Mouse (Mus musculus) midbrain, postnatal 0 days (tissue): ENCODE results near the gene Kif21b. TPM values are rescaled to one million over a fixed set of nuclear protein-coding genes. Genes with fewer than 3 reads are reported as not detected.
A peak's percentile ranks its signal among the peaks of the same experiment; 100 is the strongest.

Experiments used
- ATAC-seq: fragments of 200-750 bp; cut with Nextera tagmentation; 2 replicates; pipeline ENCODE4 v1.8.0; 2017; ENCODE audit warnings: moderate number of reproducible peaks, mild to moderate bottlenecking, moderate TSS enrichment, moderate library complexity; ENCODE audit not compliant: low FRiP score
- DNase-seq: peaks from one replicate; pipeline ENCODE4 v3.0.0-alpha.2; 2015; ENCODE audit warnings: low spot score
- H3K27ac ChIP-seq: fragments of 300-500 bp; sonication (generic); 2 replicates; pipeline ENCODE4 v1.5.1; 2014; ENCODE audit warnings: low read depth, mild to moderate bottlenecking, low read length, mixed read lengths
- H3K27me3 ChIP-seq: fragments of 300-500 bp; sonication (generic); 2 replicates; pipeline ENCODE4 v1.6.1; 2014; ENCODE audit warnings: low read length, control low read depth, mixed read lengths; ENCODE audit not compliant: insufficient read depth
- H3K36me3 ChIP-seq: fragments of 300-500 bp; sonication (generic); 2 replicates; pipeline ENCODE4 v1.6.1; 2014; ENCODE audit warnings: low read length, control low read depth, mixed read lengths; ENCODE audit not compliant: insufficient read depth
- H3K4me1 ChIP-seq: fragments of 300-500 bp; sonication (generic); 2 replicates; pipeline ENCODE4 v1.6.1; 2014; ENCODE audit warnings: mild to moderate bottlenecking, control low read depth, antibody characterized with exemption, low read length, mixed read lengths; ENCODE audit not compliant: insufficient read depth
- H3K4me2 ChIP-seq: fragments of 300-500 bp; sonication (generic); 2 replicates; pipeline ENCODE4 v1.6.1; 2014; ENCODE audit warnings: low read depth, mild to moderate bottlenecking, low read length, mixed read lengths; ENCODE audit not compliant: poor library complexity, severe bottlenecking
- H3K4me3 ChIP-seq: fragments of 300-500 bp; sonication (generic); 2 replicates; pipeline ENCODE4 v1.5.1; 2014; ENCODE audit warnings: low read depth, mild to moderate bottlenecking, low read length, moderate library complexity
- H3K9ac ChIP-seq: fragments of 300-500 bp; sonication (generic); replicated peaks from 2 replicates; pipeline ENCODE4 v1.6.1; 2014; ENCODE audit warnings: mild to moderate bottlenecking, low read length, moderate library complexity, mixed read lengths; ENCODE audit not compliant: poor library complexity, severe bottlenecking
- H3K9me3 ChIP-seq: fragments of 300-500 bp; sonication (generic); 2 replicates; pipeline ENCODE4 v1.6.1; 2016; ENCODE audit warnings: low read length, control low read depth
- CTCF ChIP-seq: IDR thresholded peaks from 2 replicates; pipeline ENCODE4 v1.5.1; 2016; ENCODE audit warnings: antibody characterized with exemption, mild to moderate bottlenecking
- WGBS: fragments of 180-500 bp; shearing (Covaris S2); extraction: QIAGEN DNeasy Blood & Tissue Kit; methylation state at CpG from one replicate; pipeline ENCODE4 v1.1.7; 2014; 5-methylcytosine and 5-hydroxymethylcytosine counted together
- polyA plus RNA-seq: library from polyadenylated mRNA; unstranded; fragments of >200 nt; fragmentation: Nextera tagmentation; extraction: Ambion mirVana; gene quantifications from 2 replicates; pipeline ENCODE4 v1.2.1, GENCODE M21; 2015
- total RNA-seq: library from RNA; depleted of rRNA; stranded (reverse); fragments of >200 nt; gene quantifications from 2 replicates; pipeline ENCODE4 v1.2.3, GENCODE M21; 2014

Kif21b gene
- total and polyA plus RNA-seq, 2 experiments from 2014 or later, result 32.1 to 160 TPM

DNA sequence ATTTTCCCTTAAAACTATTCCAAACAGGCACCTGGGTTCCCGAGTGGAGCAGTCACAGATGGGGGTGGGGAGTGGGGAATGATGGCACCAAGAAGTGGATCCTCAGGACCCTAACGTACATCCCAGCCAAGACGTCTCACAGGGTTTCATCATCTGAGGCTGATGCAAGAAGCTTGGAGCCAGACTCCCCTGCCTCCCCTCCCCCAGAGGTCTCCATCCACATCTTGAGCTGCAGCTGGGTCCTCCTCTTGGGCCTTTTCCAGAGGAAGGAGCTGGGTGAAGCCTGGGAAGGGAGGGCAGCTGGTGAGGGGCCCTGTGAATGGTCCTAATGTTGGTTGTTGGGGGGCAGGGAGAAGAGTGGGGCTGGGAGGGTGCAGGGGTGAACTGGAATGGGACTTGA, 1.1 kb upstream of the Kif21b start:
- DNase-seq, result peak; percentile 38
- ATAC-seq, result no peak
- Histone ChIP-seq H3K27me3 (no peaks in the 10 kb centered on the region), H3K9ac (peak overlapping the region; percentile 42; the same call in 1 of the 2 replicates), H3K36me3 (no peaks in the 10 kb centered on the region), H3K4me2 (peak overlapping the region; percentile 71), H3K27ac (0 out of 2 replicates have a peak overlapping the region, but pooled peaks have one; percentile 43), H3K4me1 (peaks cover 21% of the 10 kb centered on the region), H3K9me3 (no peaks in the 10 kb centered on the region), H3K4me3 (peak overlapping the region; percentile 77; the same call in 1 of the 2 replicates)
- no peak for TF ChIP-seq CTCF
- 61% methylated on average over 3 of the region's 3 CpGs for WGBS

DNA sequence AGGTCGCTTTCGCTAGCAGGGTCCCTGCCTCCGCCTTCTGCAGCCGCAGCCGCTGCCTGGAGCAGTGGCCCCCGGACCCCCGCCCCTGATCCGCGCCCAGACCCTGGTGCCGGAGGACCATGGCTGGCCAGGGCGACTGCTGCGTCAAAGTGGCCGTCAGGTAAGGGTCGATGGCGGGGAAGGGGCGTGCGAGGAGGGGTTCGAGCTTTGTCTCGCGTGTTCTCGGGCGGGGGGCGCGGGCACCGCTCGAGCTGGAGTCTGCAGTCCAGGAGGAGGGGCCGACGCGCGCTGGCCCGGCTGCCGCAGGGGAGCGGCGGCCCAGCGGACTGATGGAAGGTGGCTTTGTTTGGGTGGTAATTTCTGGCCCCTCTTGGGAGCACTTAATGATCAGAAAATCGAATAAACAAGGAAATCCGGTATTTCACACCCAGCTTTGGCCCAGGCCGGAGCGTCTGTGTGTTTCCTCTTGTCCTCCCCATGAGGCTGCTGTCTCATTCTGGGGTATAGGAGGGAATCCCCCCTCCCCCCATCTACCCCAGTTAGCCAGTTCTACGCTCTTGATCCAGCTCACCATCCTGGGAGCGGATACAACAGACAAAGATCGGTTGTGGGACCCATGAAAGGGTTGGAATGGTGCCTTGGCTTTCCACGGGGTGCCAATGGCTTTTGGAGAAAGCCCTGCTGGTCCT, 558 bp downstream of the Kif21b start:
- H3K9ac ChIP-seq, result peak overlapping the region; percentile 93
- DNase-seq (peak; percentile 68), ATAC-seq (peak; percentile 72)
- H3K4me1 ChIP-seq, result peaks cover 34% of the 10 kb centered on the region
- H3K27ac ChIP-seq, result peak overlapping the region; percentile 92
- no peaks in the 10 kb centered on the region for H3K27me3 ChIP-seq
- no peaks in the 10 kb centered on the region for H3K9me3 ChIP-seq
- peak overlapping the region; percentile 77 for H3K4me3 ChIP-seq
- peak overlapping the region; percentile 71 for H3K4me2 ChIP-seq
- TF ChIP-seq CTCF, result no peak
- 1% methylated on average over 33 of the region's 43 CpGs for WGBS
- no peaks in the 10 kb centered on the region for H3K36me3 ChIP-seq

DNA sequence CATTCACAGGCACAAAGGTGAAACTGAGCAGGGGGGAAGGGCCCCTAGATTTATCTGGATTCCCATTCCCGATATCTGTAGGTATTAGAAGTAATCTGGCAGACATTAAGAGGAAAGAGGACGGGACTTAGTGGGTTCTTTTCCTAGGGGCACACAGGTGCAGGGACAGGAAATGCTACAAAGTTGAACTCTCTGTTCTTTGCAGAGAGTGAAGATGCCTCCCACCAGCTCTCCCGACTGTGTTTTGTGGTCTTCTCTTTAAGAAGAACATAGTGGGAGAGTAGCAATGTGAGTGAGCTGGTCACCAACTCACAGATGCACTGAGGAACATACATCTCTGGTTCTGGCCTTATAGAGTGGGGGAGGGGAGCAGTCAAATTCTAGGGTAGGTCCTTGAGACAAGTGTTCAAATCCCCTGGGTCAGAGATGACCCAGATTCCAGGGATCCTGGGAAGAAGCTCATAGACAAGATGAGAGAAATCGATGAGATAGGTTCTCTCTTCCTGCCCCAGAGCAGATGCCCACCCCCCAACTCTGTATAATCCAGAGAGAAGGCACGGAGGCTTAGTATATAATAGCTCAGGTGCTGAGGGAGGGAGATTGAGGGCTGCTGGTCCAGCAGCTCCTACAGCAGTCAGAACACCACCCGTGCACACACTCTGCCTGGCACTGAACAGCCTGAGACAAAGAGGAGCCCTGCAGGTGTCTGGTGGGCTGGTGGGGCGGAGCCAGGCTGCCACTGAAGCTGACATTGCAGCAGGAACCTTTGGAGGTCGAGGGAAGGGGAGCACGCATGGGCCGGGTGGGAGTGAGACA, 1.4 kb downstream of the Kif21b start:
- Histone ChIP-seq H3K27me3 (no peaks in the 10 kb centered on the region), H3K9me3 (no peaks in the 10 kb centered on the region), H3K4me3 (peak overlapping the region; percentile 77), H3K9ac (peak overlapping the region; percentile 93), H3K36me3 (no peaks in the 10 kb centered on the region), H3K4me1 (peaks cover 40% of the 10 kb centered on the region), H3K4me2 (peak overlapping the region; percentile 71), H3K27ac (peak overlapping the region; percentile 92)
- ATAC-seq, result no peak
- TF ChIP-seq CTCF, result no peak
- DNase-seq, result peak; percentile 63
- WGBS, result 14% methylated on average over 10 of the region's 10 CpGs

DNA sequence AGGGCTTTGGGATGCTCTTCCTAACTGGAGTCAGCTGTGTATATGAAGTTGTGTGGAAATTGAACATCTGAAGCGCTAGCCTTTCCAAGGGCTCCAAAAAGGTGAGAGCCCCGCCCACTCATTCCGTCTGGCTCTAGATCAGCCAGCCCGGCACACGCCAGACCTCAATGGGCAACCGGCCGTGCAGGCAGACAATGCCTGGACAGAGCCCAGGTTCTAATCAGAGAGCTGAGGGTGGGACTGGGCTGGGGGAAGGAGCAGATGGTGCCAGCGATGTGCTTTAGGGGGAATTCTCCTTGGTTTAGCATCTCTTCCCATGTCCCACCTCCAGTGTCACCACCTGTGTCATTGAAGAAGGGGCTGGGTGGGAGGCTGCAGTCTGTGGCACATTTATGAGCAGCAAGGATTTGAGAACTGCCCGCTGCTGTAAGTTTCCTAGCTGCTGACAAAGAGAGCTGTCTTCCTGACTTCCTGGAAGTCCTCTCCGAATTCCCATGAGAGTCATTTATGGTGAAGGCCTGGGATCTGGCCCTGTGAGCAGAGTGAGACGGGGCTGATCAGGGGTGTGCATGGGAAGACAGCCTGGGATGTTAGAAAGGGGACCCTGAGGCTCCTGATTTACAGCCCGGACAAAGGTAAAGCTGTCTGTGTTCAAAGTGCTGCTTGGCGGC, 2.5 kb downstream of the Kif21b start:
- Histone ChIP-seq H3K9ac (peak overlapping the region; percentile 93), H3K27ac (peak overlapping the region; percentile 92), H3K4me2 (peak overlapping the region; percentile 71), H3K27me3 (no peaks in the 10 kb centered on the region), H3K36me3 (no peaks in the 10 kb centered on the region), H3K4me3 (peak overlapping the region; percentile 77), H3K9me3 (no peaks in the 10 kb centered on the region), H3K4me1 (peaks cover 50% of the 10 kb centered on the region)
- peak; percentile 75 for DNase-seq
- TF ChIP-seq CTCF, result no peak
- 28% methylated on average over 13 of the region's 13 CpGs for WGBS
- no peak for ATAC-seq

DNA sequence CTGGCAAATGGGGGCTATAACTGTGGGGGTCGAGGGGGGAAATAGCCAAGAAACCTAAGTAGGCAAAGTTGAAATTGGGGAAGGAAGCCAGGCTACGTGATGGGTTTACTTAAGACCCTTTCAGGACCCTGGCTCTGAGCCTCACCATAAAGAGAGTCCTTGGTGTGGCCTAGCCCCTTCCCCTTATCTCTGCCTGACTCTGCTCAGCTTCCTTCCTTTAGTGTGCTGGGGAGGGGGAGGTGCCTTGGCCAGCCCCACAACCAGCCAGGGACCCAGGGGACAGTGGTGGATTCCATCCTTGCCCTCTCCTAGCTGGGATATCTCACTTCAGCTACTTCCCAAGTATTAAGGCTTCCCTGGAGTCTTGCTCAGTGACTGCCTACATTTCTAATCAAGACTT, 3.4 kb downstream of the Kif21b start:
- peaks cover 46% of the 10 kb centered on the region for H3K4me1 ChIP-seq
- ATAC-seq (no peak), DNase-seq (no peak)
- H3K9me3 ChIP-seq, result no peaks in the 10 kb centered on the region
- no peak overlapping the region for H3K27ac ChIP-seq
- H3K9ac ChIP-seq, result peak overlapping the region; percentile 93
- TF ChIP-seq CTCF, result no peak
- no peaks in the 10 kb centered on the region for H3K27me3 ChIP-seq
- peak overlapping the region; percentile 77; the same call in 1 of the 2 replicates for H3K4me3 ChIP-seq
- no peaks in the 10 kb centered on the region for H3K36me3 ChIP-seq
- peak overlapping the region; percentile 71 for H3K4me2 ChIP-seq
- WGBS, result 63% methylated on average over 2 of the region's 2 CpGs
